Mouse (Mus musculus): Measurements from ENCODE around the gene Taf1c. TPM values are rescaled to one million over a fixed set of nuclear protein-coding genes. Genes with fewer than 3 reads are reported as not detected.

Gene Taf1c
- polyA plus RNA-seq, 1 experiment from 2014 or later = 10.1 TPM

DNA sequence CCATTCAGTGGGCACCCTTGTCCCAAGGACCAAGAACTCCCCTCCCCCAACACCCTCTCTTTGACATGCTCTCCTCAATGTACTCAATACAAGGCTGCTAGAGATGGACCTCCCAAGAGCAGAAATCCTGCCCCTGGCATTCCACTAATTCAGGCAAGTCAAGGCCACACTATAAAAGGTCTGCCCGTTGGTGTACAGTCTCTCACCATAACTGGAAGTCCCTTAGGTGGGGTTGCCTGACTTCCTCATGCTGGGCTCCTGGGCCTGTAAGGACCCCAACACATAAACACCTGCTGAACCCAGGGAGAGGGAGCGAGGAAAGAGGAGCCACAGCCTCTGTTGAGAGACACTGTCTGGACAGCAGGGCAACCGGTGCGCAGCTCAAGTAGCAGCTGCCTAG, 1.3 kb downstream of the Taf1c start:
- H3K4me1 ChIP-seq (replicated peaks; ENCODE audit: control insufficient read depth, insufficient read depth, low read length) = no peaks in the 10 kb centered on the region; the same call in 1 of the 2 replicates
- WGBS = 94% methylated on average over 4 of the region's 4 CpGs
- H3K36me3 ChIP-seq (ENCODE audit: control insufficient read depth, insufficient read depth, low read length) = 0 out of 2 replicates have a peak, but pooled peaks cover 10% of the 10 kb centered on the region
- no peak overlapping the region for H3K4me3 ChIP-seq (ENCODE audit: low read depth, low read length)
- H3K27me3 ChIP-seq (ENCODE audit: control insufficient read depth, insufficient read depth, low read length) = no peaks in the 10 kb centered on the region
- no peaks in the 10 kb centered on the region for H3K9me3 ChIP-seq (ENCODE audit: control insufficient read depth, low read length)
- peak overlapping the region; percentile 86; the same call in 1 of the 2 replicates for H3K4me2 ChIP-seq (replicated peaks; ENCODE audit: low read depth, low read length)
- no peak overlapping the region for H3K27ac ChIP-seq (ENCODE audit: low read depth, low read length)
- ATAC-seq (ENCODE audit: low FRiP score) = no peak
- DNase-seq (ENCODE audit: low spot score) = no peak
- no peak overlapping the region for H3K9ac ChIP-seq (ENCODE audit: low read depth, low read length)

DNA sequence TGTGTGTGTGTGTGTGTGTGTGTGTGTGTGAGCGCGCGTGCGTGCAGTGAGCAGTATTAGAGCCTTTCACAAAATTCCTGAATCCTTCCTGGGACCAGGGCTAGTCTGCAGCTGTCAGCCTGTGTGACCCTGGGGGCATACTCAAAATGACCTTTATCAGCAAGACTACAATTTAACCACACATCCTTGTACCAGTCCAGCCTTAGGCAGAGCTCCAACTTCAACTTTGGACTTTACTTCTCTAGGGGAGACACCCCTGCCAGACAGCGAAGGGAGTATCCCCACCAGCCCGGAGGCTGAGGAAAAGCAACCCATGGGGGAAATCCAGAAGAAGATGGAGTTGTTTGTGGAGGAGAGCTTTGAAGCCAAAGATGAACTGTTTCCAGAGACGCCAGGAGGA, 13.6 kb downstream of the Taf1c start:
- ATAC-seq (ENCODE audit: low FRiP score) (no peak), DNase-seq (ENCODE audit: low spot score) (no peak)
- Histone ChIP-seq H3K4me2 (replicated peaks; ENCODE audit: low read depth, low read length) (no peak overlapping the region), H3K9ac (ENCODE audit: low read depth, low read length) (no peak overlapping the region), H3K4me3 (ENCODE audit: low read depth, low read length) (no peak overlapping the region), H3K36me3 (ENCODE audit: control insufficient read depth, insufficient read depth, low read length) (no peaks in the 10 kb centered on the region), H3K9me3 (ENCODE audit: control insufficient read depth, low read length) (no peaks in the 10 kb centered on the region), H3K27me3 (ENCODE audit: control insufficient read depth, insufficient read depth, low read length) (no peaks in the 10 kb centered on the region), H3K4me1 (replicated peaks; ENCODE audit: control insufficient read depth, insufficient read depth, low read length) (no peaks in the 10 kb centered on the region), H3K27ac (ENCODE audit: low read depth, low read length) (no peak overlapping the region)
- WGBS = 82% methylated on average over 7 of the region's 7 CpGs

- Histone ChIP-seq H3K9ac (ENCODE audit: low read depth, low read length) (no peak overlapping the region), H3K27ac (ENCODE audit: low read depth, low read length) (no peak overlapping the region), H3K4me1 (replicated peaks; ENCODE audit: control insufficient read depth, insufficient read depth, low read length) (no peaks in the 10 kb centered on the region), H3K9me3 (ENCODE audit: control insufficient read depth, low read length) (no peaks in the 10 kb centered on the region), H3K36me3 (ENCODE audit: control insufficient read depth, insufficient read depth, low read length) (no peaks in the 10 kb centered on the region), H3K4me2 (replicated peaks; ENCODE audit: low read depth, low read length) (no peak overlapping the region), H3K27me3 (ENCODE audit: control insufficient read depth, insufficient read depth, low read length) (no peaks in the 10 kb centered on the region), H3K4me3 (ENCODE audit: low read depth, low read length) (no peak overlapping the region)
- WGBS = 81% methylated on average over 14 of the region's 14 CpGs
- DNase-seq (ENCODE audit: low spot score) (no peak), ATAC-seq (ENCODE audit: low FRiP score) (no peak)
Measured at GRCm38 (mm10) chr8:119590348-119590747, 14.7 kb downstream of the Taf1c start.

DNA sequence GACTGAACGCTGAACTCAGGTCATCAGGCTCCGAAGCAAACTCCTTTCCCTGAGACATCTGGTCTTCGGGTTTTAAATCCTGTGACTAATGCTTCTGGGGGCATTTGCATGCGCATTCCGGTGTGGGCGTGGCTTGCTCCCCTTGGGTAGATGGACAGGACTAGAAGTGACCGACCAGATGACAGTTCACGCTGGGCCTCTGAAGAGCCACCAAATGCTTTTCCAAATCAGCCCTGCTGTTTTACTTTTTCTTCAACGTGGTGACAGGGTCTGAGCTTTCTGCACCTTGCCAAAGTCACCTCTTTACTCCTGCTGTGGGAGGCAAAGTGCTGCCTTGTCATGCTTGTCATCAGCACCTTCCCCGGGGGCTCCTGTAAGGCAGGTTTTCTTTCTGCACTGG, 16.2 kb downstream of the Taf1c start:
- Histone ChIP-seq H3K36me3 (ENCODE audit: control insufficient read depth, insufficient read depth, low read length) (no peaks in the 10 kb centered on the region), H3K9ac (ENCODE audit: low read depth, low read length) (no peak overlapping the region), H3K4me2 (replicated peaks; ENCODE audit: low read depth, low read length) (no peak overlapping the region), H3K27me3 (ENCODE audit: control insufficient read depth, insufficient read depth, low read length) (no peaks in the 10 kb centered on the region), H3K4me1 (replicated peaks; ENCODE audit: control insufficient read depth, insufficient read depth, low read length) (no peaks in the 10 kb centered on the region), H3K4me3 (ENCODE audit: low read depth, low read length) (no peak overlapping the region), H3K27ac (ENCODE audit: low read depth, low read length) (no peak overlapping the region), H3K9me3 (ENCODE audit: control insufficient read depth, low read length) (no peaks in the 10 kb centered on the region)
- peak; percentile 25 for DNase-seq (ENCODE audit: low spot score)
- no peak for ATAC-seq (ENCODE audit: low FRiP score)
- WGBS = 23% methylated on average over 10 of the region's 10 CpGs

DNA sequence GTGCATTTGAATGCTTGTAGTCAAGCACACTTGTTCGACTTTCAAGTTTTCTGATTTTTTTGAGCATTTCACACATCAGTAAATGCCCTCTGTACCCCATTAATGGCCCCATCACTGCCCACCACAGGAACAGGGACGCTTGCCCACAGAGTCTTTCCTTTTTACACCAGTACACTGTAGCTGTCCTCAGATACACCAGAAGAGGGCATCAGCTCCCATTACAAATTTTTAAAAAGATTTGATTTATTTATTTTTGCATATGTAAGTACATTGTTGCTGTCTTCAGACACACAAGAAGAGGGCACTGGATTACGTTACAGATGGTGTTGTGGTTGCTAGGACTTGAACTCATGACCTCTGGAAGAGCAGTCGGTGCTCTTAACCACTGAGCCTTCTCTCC, 16.7 kb downstream of the Taf1c start:
- Histone ChIP-seq H3K27me3 (ENCODE audit: control insufficient read depth, insufficient read depth, low read length) (no peaks in the 10 kb centered on the region), H3K9me3 (ENCODE audit: control insufficient read depth, low read length) (no peaks in the 10 kb centered on the region), H3K4me3 (ENCODE audit: low read depth, low read length) (no peak overlapping the region), H3K9ac (ENCODE audit: low read depth, low read length) (no peak overlapping the region), H3K36me3 (ENCODE audit: control insufficient read depth, insufficient read depth, low read length) (no peaks in the 10 kb centered on the region), H3K4me1 (replicated peaks; ENCODE audit: control insufficient read depth, insufficient read depth, low read length) (no peaks in the 10 kb centered on the region), H3K4me2 (replicated peaks; ENCODE audit: low read depth, low read length) (no peak overlapping the region), H3K27ac (ENCODE audit: low read depth, low read length) (no peak overlapping the region)
- WGBS = 63% methylated on average over 4 of the region's 4 CpGs
- no peak for ATAC-seq (ENCODE audit: low FRiP score)
- DNase-seq (ENCODE audit: low spot score) = no peak

GRCm38 (mm10) chr8:119585901-119586300, 19.1 kb downstream of the Taf1c start:
- Histone ChIP-seq H3K36me3 (ENCODE audit: control insufficient read depth, insufficient read depth, low read length) (no peaks in the 10 kb centered on the region), H3K9me3 (ENCODE audit: control insufficient read depth, low read length) (no peaks in the 10 kb centered on the region), H3K4me2 (replicated peaks; ENCODE audit: low read depth, low read length) (peak overlapping the region; percentile 32; the same call in 1 of the 2 replicates), H3K4me3 (ENCODE audit: low read depth, low read length) (0 out of 2 replicates have a peak overlapping the region, but pooled peaks have one; percentile 16), H3K27ac (ENCODE audit: low read depth, low read length) (no peak overlapping the region), H3K27me3 (ENCODE audit: control insufficient read depth, insufficient read depth, low read length) (no peaks in the 10 kb centered on the region), H3K4me1 (replicated peaks; ENCODE audit: control insufficient read depth, insufficient read depth, low read length) (no peaks in the 10 kb centered on the region), H3K9ac (ENCODE audit: low read depth, low read length) (0 out of 2 replicates have a peak overlapping the region, but pooled peaks have one; percentile 19)
- 18% methylated on average over 22 of the region's 24 CpGs for WGBS
- DNase-seq (ENCODE audit: low spot score) = no peak
- ATAC-seq (ENCODE audit: low FRiP score) = no peak

DNA sequence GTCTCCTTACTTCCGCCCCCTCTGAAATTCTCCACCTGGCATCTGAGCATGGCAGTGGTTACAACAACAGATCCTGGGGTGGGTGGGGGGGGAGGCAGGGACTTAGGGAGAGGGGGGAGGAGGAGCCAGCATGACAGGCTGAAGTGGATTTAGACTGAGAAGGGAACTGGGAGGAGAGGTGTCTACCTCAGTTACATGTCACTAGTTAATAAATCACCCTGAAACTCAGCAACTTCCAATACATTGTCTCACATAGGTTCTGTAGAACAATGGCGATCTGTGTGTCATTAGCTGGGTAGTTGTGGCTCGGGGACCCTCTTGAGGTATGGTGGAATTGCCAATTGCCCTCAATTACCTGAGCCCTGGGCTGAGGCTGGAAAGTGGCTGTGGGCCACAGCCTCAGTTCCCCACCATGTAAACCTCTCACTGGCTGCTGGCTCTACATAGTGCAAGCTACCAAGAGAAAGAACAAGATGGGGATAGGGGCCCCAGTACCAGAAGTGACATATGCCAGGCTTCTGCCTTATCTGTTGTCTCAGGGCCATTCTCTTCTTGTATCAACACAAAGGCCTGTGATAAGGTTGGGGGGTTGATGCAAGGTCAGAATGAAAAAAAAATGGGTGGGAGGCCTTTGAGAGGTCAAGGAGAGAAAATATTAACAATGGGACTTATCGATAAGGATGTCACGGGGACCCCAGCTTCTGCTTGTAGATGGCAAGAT, 24.4 kb downstream of the Taf1c start:
- peaks cover 4% of the 10 kb centered on the region; the same call in 1 of the 2 replicates for H3K27me3 ChIP-seq (ENCODE audit: control insufficient read depth, insufficient read depth, low read length)
- no peak overlapping the region for H3K4me3 ChIP-seq (ENCODE audit: low read depth, low read length)
- H3K9ac ChIP-seq (ENCODE audit: low read depth, low read length) = no peak overlapping the region
- DNase-seq (ENCODE audit: low spot score) (no peak), ATAC-seq (ENCODE audit: low FRiP score) (no peak)
- no peak overlapping the region for H3K4me2 ChIP-seq (replicated peaks; ENCODE audit: low read depth, low read length)
- no peaks in the 10 kb centered on the region for H3K4me1 ChIP-seq (replicated peaks; ENCODE audit: control insufficient read depth, insufficient read depth, low read length)
- 90% methylated on average over 5 of the region's 5 CpGs for whole genome bisulfite sequencing
- H3K27ac ChIP-seq (ENCODE audit: low read depth, low read length) = no peak overlapping the region
- no peaks in the 10 kb centered on the region for H3K9me3 ChIP-seq (ENCODE audit: control insufficient read depth, low read length)
- no peaks in the 10 kb centered on the region for H3K36me3 ChIP-seq (ENCODE audit: control insufficient read depth, insufficient read depth, low read length)

DNA sequence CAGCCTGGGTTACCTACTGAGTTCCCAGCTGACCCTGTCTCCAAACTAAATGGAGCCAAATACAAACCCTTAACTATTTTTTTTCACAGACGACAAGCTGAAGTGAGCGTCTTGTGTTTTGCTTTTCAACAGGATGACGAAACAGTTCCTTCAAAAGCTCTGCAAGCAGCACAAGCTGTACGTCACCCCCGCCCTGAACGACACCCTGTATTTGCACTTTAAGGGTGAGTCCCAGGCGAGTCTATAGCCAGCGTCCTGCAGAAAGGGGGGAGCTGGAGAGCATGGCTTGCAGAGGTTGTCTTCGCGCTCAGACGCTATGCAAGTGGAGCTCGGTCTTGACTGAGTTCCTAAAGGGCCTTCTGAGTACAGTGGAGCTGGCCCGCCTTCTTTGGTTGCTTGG, 25.9 kb downstream of the Taf1c start:
- DNase-seq (ENCODE audit: low spot score) = no peak

GRCm38 (mm10) chr8:119575366-119575726, 29.7 kb downstream of the Taf1c start:
- WGBS = 3% methylated on average over 16 of the region's 16 CpGs
- no peaks in the 10 kb centered on the region for H3K9me3 ChIP-seq (ENCODE audit: control insufficient read depth, low read length)
- DNase-seq (ENCODE audit: low spot score) = no peak
- H3K4me2 ChIP-seq (replicated peaks; ENCODE audit: low read depth, low read length) = peak overlapping the region; percentile 79
- no peaks in the 10 kb centered on the region for H3K36me3 ChIP-seq (ENCODE audit: control insufficient read depth, insufficient read depth, low read length)
- peak overlapping the region; percentile 86 for H3K4me3 ChIP-seq (ENCODE audit: low read depth, low read length)
- peaks cover 4% of the 10 kb centered on the region; the same call in 1 of the 2 replicates for H3K27me3 ChIP-seq (ENCODE audit: control insufficient read depth, insufficient read depth, low read length)
- H3K9ac ChIP-seq (ENCODE audit: low read depth, low read length) = peak overlapping the region; percentile 76; the same call in 1 of the 2 replicates
- no peaks in the 10 kb centered on the region; the same call in 1 of the 2 replicates for H3K4me1 ChIP-seq (replicated peaks; ENCODE audit: control insufficient read depth, insufficient read depth, low read length)
- H3K27ac ChIP-seq (ENCODE audit: low read depth, low read length) = no peak overlapping the region
- ATAC-seq (ENCODE audit: low FRiP score) = peak; percentile 72

More for the DNA sequence above, 25.9 kb downstream of the Taf1c start:
- no peak overlapping the region for H3K4me2 ChIP-seq (replicated peaks; ENCODE audit: low read depth, low read length)
- peaks cover 4% of the 10 kb centered on the region; the same call in 1 of the 2 replicates for H3K27me3 ChIP-seq (ENCODE audit: control insufficient read depth, insufficient read depth, low read length)
- H3K4me3 ChIP-seq (ENCODE audit: low read depth, low read length) = no peak overlapping the region
- H3K27ac ChIP-seq (ENCODE audit: low read depth, low read length) = no peak overlapping the region
- 39% methylated on average over 13 of the region's 13 CpGs for WGBS
- H3K9ac ChIP-seq (ENCODE audit: low read depth, low read length) = no peak overlapping the region
- no peaks in the 10 kb centered on the region for H3K4me1 ChIP-seq (replicated peaks; ENCODE audit: control insufficient read depth, insufficient read depth, low read length)
- H3K9me3 ChIP-seq (ENCODE audit: control insufficient read depth, low read length) = no peaks in the 10 kb centered on the region
- ATAC-seq (ENCODE audit: low FRiP score) = no peak
- no peaks in the 10 kb centered on the region for H3K36me3 ChIP-seq (ENCODE audit: control insufficient read depth, insufficient read depth, low read length)

Measured in hindbrain, embryonic 11.5 days (tissue).